Mouse (Mus musculus): ENCODE measurements at regions not wholly inside any gene's neighbourhood (a gene's known extent, or its start where the extent isn't known, plus 50 kb on each side); places are given as distances from the start of the nearest gene placed in this dataset.

DNA sequence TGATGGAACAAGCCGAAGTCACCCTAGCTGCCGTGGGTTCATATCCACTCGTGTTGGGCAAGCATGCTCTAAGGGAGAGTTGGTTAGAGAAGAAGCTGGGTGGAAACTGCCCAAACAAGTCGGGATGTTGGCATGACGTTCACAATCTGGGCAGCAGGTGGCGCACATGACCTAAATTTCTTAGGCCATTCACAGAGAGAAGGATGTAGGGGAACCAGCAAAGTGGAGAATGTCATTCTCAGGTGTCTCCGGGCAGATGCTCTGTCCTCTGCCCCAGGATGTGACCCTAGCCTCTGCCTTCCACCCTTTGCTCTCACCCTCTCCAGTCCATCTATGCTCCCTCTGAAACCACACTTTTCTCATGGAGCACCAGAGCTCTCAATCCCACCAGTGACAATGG lies 63.7 kb upstream of the Arntl start:
- H3K27me3 ChIP-seq (ENCODE audit: control insufficient read depth, insufficient read depth, low read length): no peaks in the 10 kb centered on the region
- H3K36me3 ChIP-seq (ENCODE audit: control insufficient read depth, insufficient read depth, low read length): no peaks in the 10 kb centered on the region
- ATAC-seq (ENCODE audit: low FRiP score) (no peak), DNase-seq (ENCODE audit: low spot score) (peak; percentile 93)
- WGBS: 12% methylated on average over 7 of the region's 7 CpGs
- no peak overlapping the region for H3K27ac ChIP-seq (ENCODE audit: low read depth, low read length)
- no peak overlapping the region for H3K9ac ChIP-seq (ENCODE audit: low read depth, low read length)
- H3K4me1 ChIP-seq (replicated peaks; ENCODE audit: control insufficient read depth, insufficient read depth, low read length): no peaks in the 10 kb centered on the region; the same call in none of the 2 replicates
- no peak overlapping the region for H3K4me2 ChIP-seq (replicated peaks; ENCODE audit: low read depth, low read length)
- H3K4me3 ChIP-seq (ENCODE audit: low read depth, low read length): no peak overlapping the region
- no peaks in the 10 kb centered on the region for H3K9me3 ChIP-seq (ENCODE audit: control insufficient read depth, low read length)

DNA sequence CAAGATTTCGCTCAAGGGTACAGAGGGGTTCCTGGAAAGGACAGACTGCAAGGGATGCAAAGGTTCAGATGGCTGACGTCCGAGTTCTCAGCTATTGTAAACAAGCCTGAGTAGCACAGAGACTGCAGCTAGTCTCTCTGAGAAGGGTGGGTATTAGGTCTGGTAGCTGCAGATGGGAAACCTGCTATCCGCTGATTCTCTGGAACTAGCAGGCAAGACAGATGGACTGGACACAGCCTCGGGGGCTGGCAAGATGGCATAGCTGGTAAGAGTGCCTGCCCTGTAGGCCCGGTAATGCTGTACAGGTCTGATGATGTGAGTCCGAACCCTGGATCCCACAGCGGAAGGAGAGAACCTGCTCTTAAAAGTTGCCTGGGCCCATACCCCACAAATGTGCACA lies 62.2 kb upstream of the Arntl start:
- ATAC-seq (ENCODE audit: low FRiP score): no peak
- no peaks in the 10 kb centered on the region for H3K27me3 ChIP-seq (ENCODE audit: control insufficient read depth, insufficient read depth, low read length)
- 88% methylated on average over 8 of the region's 8 CpGs for WGBS
- H3K4me3 ChIP-seq (ENCODE audit: low read depth, low read length): no peak overlapping the region
- H3K36me3 ChIP-seq (ENCODE audit: control insufficient read depth, insufficient read depth, low read length): no peaks in the 10 kb centered on the region
- no peak for DNase-seq (ENCODE audit: low spot score)
- H3K27ac ChIP-seq (ENCODE audit: low read depth, low read length): no peak overlapping the region
- no peaks in the 10 kb centered on the region for H3K9me3 ChIP-seq (ENCODE audit: control insufficient read depth, low read length)
- no peak overlapping the region for H3K4me2 ChIP-seq (replicated peaks; ENCODE audit: low read depth, low read length)
- no peak overlapping the region for H3K9ac ChIP-seq (ENCODE audit: low read depth, low read length)
- no peaks in the 10 kb centered on the region; the same call in none of the 2 replicates for H3K4me1 ChIP-seq (replicated peaks; ENCODE audit: control insufficient read depth, insufficient read depth, low read length)

DNA sequence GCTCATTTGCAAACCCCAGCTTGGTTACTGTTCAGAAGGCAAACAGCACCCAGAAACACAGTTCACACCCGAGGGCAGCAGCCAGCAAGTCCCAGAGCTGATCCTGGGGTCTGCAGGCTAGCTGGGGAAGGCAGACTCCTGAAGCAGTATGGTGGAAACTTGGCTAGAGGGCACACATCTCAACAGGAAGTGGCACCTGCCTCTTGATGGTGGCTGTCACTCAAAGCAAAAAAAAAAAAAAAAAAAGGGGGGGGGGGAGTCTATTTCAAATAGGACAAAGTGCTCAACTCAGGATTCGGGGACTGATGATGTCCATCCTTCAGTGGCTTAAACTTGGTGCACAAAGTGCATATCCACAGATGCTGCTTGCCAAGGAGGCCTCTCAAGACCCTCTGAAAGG lies 61.2 kb upstream of the Arntl start:
- Histone ChIP-seq H3K9me3 (ENCODE audit: control insufficient read depth, low read length) (no peaks in the 10 kb centered on the region), H3K9ac (ENCODE audit: low read depth, low read length) (no peak overlapping the region), H3K4me3 (ENCODE audit: low read depth, low read length) (no peak overlapping the region), H3K4me1 (replicated peaks; ENCODE audit: control insufficient read depth, insufficient read depth, low read length) (no peaks in the 10 kb centered on the region; the same call in none of the 2 replicates), H3K27me3 (ENCODE audit: control insufficient read depth, insufficient read depth, low read length) (no peaks in the 10 kb centered on the region), H3K4me2 (replicated peaks; ENCODE audit: low read depth, low read length) (no peak overlapping the region), H3K36me3 (ENCODE audit: control insufficient read depth, insufficient read depth, low read length) (no peaks in the 10 kb centered on the region), H3K27ac (ENCODE audit: low read depth, low read length) (no peak overlapping the region)
- WGBS: 74% methylated on average over 2 of the region's 2 CpGs
- no peak for DNase-seq (ENCODE audit: low spot score)
- no peak for ATAC-seq (ENCODE audit: low FRiP score)

DNA sequence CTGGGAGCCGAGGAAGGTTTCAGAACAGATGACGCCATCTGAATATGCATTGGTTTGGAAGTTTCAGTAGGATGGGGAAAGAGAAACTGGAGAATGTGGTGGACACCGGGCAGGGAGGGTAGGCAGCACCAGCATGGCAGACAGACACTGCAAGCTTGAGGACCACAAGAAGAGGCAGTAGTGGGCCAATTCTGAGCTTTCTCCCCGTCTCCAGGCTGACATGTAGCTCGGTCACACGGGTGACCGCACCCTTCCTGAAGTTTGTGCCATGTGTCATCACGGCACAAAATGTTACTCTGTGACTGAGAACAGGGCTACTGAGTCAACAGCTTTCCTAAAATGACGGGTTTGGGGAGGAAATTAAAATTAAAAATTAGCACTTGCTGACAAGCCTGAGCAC lies 60.7 kb upstream of the Arntl start:
- DNase-seq (ENCODE audit: low spot score) (no peak), ATAC-seq (ENCODE audit: low FRiP score) (no peak)
- no peak overlapping the region for H3K9ac ChIP-seq (ENCODE audit: low read depth, low read length)
- H3K9me3 ChIP-seq (ENCODE audit: control insufficient read depth, low read length): no peaks in the 10 kb centered on the region
- whole genome bisulfite sequencing: 87% methylated on average over 9 of the region's 9 CpGs
- no peaks in the 10 kb centered on the region for H3K36me3 ChIP-seq (ENCODE audit: control insufficient read depth, insufficient read depth, low read length)
- H3K27ac ChIP-seq (ENCODE audit: low read depth, low read length): no peak overlapping the region
- no peaks in the 10 kb centered on the region; the same call in none of the 2 replicates for H3K4me1 ChIP-seq (replicated peaks; ENCODE audit: control insufficient read depth, insufficient read depth, low read length)
- H3K4me3 ChIP-seq (ENCODE audit: low read depth, low read length): no peak overlapping the region
- H3K27me3 ChIP-seq (ENCODE audit: control insufficient read depth, insufficient read depth, low read length): no peaks in the 10 kb centered on the region
- no peak overlapping the region for H3K4me2 ChIP-seq (replicated peaks; ENCODE audit: low read depth, low read length)

DNA sequence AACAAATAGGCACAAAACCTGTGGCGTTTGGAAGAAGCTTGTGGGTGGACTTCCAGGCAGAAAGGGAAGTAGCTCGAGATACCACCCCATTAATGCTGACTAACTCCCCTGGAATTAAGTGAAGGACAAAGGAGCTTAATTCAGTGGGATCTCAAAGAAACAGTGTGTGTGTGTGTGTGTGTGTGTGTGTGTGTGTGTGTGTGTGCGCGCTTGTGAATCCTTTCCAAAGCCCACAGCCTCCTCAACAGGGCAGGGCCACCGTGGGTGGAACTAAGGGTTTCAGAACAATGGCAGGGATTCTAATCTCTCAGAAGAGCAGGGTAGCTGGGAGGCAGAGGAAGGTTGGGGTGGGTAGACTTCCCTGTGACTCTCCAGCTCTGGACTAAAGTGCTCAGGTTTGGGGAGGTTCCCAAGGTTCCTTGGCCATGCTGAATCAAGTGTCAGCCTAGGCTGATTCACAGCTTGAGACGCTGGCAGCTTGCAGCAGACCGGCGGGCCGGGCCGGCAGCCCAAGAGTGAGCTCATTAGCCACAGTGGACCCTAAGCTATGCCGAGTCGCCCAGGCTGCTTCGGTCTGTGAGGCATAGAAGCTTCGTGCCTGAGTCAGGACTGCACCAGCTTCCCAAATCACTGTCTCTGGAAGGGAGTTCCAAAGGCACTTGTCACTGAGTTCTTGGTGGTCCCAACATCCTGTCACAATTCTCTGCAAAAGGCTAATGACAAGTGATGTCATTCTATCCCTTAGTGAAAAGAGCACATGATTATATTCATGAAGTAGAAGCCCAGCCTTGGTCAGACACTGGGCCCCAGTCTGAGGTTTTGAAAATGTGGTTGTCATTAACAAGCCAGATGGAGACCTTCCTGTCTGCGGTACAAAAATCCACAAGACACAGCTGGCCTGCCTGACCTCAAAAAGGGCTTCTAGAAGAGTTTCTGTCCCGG lies 59.6 kb upstream of the Arntl start:
- no peak overlapping the region for H3K4me2 ChIP-seq (replicated peaks; ENCODE audit: low read depth, low read length)
- no peaks in the 10 kb centered on the region; the same call in 1 of the 2 replicates for H3K4me1 ChIP-seq (replicated peaks; ENCODE audit: control insufficient read depth, insufficient read depth, low read length)
- DNase-seq (ENCODE audit: low spot score): peak; percentile 52
- peak; percentile 56; the same call in 1 of the 2 replicates for ATAC-seq (ENCODE audit: low FRiP score)
- H3K9me3 ChIP-seq (ENCODE audit: control insufficient read depth, low read length): no peaks in the 10 kb centered on the region
- H3K27me3 ChIP-seq (ENCODE audit: control insufficient read depth, insufficient read depth, low read length): no peaks in the 10 kb centered on the region
- H3K27ac ChIP-seq (ENCODE audit: low read depth, low read length): no peak overlapping the region
- WGBS: 23% methylated on average over 16 of the region's 16 CpGs
- H3K36me3 ChIP-seq (ENCODE audit: control insufficient read depth, insufficient read depth, low read length): no peaks in the 10 kb centered on the region
- H3K9ac ChIP-seq (ENCODE audit: low read depth, low read length): no peak overlapping the region
- H3K4me3 ChIP-seq (ENCODE audit: low read depth, low read length): no peak overlapping the region

DNA sequence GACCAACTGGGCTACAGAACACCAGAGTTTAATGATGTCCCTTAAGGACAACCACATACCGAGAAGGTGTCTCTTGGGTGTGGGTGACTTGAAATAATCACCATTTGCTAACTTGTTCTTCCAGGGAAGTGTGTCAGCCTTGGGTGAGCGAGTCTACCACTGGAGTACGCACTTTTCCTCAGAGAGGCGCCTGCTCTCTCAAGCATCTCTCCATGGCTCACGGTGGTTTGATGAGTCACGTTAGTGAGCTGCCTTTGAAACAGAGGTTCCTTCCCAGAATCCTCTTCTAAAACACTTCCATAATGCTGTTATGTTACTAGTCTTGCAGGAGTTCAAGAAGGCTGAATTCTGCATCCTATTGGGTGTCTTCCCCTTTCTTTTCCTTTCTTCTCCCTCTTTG lies 58.6 kb upstream of the Arntl start:
- H3K27me3 ChIP-seq (ENCODE audit: control insufficient read depth, insufficient read depth, low read length): no peaks in the 10 kb centered on the region
- no peak overlapping the region for H3K4me3 ChIP-seq (ENCODE audit: low read depth, low read length)
- no peaks in the 10 kb centered on the region for H3K9me3 ChIP-seq (ENCODE audit: control insufficient read depth, low read length)
- 89% methylated on average over 6 of the region's 6 CpGs for WGBS
- no peak overlapping the region for H3K27ac ChIP-seq (ENCODE audit: low read depth, low read length)
- H3K9ac ChIP-seq (ENCODE audit: low read depth, low read length): no peak overlapping the region
- DNase-seq (ENCODE audit: low spot score) (no peak), ATAC-seq (ENCODE audit: low FRiP score) (no peak)
- H3K36me3 ChIP-seq (ENCODE audit: control insufficient read depth, insufficient read depth, low read length): no peaks in the 10 kb centered on the region
- no peak overlapping the region for H3K4me2 ChIP-seq (replicated peaks; ENCODE audit: low read depth, low read length)
- no peaks in the 10 kb centered on the region; the same call in 1 of the 2 replicates for H3K4me1 ChIP-seq (replicated peaks; ENCODE audit: control insufficient read depth, insufficient read depth, low read length)

DNA sequence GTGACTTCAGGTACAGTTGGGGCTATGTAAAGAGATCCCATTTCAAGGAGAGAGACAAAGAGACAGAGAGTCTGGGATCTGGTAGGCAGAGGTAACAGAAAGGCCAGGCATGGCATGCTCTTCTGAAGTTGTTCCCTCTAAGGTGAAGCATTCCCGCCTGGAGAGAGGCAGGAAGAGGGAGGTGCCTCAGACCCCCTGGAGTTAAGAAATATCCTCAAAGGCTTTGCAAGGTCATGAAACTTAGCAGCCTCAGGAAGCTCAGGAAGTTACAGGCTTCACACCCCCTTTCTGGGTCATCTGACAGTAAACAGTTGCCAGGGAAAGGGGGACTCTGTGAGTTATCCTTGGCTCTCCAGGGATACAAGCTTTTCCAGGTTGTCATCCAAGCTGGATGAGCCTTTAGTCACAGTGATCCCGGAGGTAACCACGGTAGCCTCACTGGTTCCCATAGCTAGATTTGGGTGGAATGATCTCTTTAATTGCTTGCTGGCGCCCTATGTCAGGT lies 57.2 kb upstream of the Arntl start:
- no peaks in the 10 kb centered on the region; the same call in 1 of the 2 replicates for H3K4me1 ChIP-seq (replicated peaks; ENCODE audit: control insufficient read depth, insufficient read depth, low read length)
- H3K27ac ChIP-seq (ENCODE audit: low read depth, low read length): no peak overlapping the region
- no peaks in the 10 kb centered on the region for H3K36me3 ChIP-seq (ENCODE audit: control insufficient read depth, insufficient read depth, low read length)
- ATAC-seq (ENCODE audit: low FRiP score) (no peak), DNase-seq (ENCODE audit: low spot score) (no peak)
- no peaks in the 10 kb centered on the region for H3K27me3 ChIP-seq (ENCODE audit: control insufficient read depth, insufficient read depth, low read length)
- H3K4me3 ChIP-seq (ENCODE audit: low read depth, low read length): no peak overlapping the region
- H3K9ac ChIP-seq (ENCODE audit: low read depth, low read length): no peak overlapping the region
- WGBS: 81% methylated on average over 4 of the region's 4 CpGs
- no peaks in the 10 kb centered on the region for H3K9me3 ChIP-seq (ENCODE audit: control insufficient read depth, low read length)
- H3K4me2 ChIP-seq (replicated peaks; ENCODE audit: low read depth, low read length): no peak overlapping the region

DNA sequence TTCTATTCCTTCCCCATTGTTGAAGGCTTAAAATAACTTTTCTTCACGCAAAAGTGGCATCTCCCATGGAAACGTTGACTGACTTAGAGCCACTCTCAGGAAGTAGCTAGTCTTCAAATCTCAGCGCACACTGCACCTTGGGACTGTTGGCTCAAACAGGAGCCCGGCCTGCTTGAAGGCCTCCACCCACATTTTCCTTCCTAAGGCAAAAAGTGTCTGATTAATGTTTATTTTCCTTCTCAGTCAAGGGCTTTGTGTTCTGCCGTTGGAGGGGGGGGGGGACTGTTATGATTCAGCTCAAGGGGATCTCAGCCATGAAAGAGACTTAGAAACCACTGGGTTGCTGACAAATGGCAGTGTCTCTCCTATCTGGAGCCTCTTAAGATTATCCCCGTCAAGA lies 56.5 kb upstream of the Arntl start:
- Histone ChIP-seq H3K27me3 (ENCODE audit: control insufficient read depth, insufficient read depth, low read length) (no peaks in the 10 kb centered on the region), H3K9me3 (ENCODE audit: control insufficient read depth, low read length) (no peaks in the 10 kb centered on the region), H3K4me3 (ENCODE audit: low read depth, low read length) (no peak overlapping the region), H3K36me3 (ENCODE audit: control insufficient read depth, insufficient read depth, low read length) (no peaks in the 10 kb centered on the region), H3K9ac (ENCODE audit: low read depth, low read length) (no peak overlapping the region), H3K4me2 (replicated peaks; ENCODE audit: low read depth, low read length) (no peak overlapping the region), H3K4me1 (replicated peaks; ENCODE audit: control insufficient read depth, insufficient read depth, low read length) (no peaks in the 10 kb centered on the region; the same call in 1 of the 2 replicates), H3K27ac (ENCODE audit: low read depth, low read length) (no peak overlapping the region)
- WGBS: 66% methylated on average over 6 of the region's 6 CpGs
- ATAC-seq (ENCODE audit: low FRiP score) (no peak), DNase-seq (ENCODE audit: low spot score) (no peak)

DNA sequence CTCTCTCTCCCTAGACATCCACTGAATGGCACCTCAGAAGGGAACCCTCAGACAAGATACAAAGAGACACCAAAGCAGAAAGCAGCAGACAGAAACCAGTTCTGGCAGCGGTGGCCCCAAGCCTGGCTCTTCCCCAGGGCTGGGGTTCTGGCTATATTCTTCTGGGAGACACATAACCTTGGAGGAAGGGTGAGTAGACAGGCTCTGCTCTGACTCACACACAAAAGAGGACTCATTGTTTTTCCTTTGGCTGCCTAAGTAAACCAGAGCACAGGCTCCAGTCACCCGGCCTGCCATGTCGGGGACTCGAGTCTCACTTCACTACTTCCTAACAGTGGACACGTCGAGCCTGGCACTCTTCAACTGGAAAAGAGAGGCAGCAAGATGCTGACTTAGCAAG lies 55.8 kb upstream of the Arntl start:
- no peak overlapping the region for H3K4me2 ChIP-seq (replicated peaks; ENCODE audit: low read depth, low read length)
- H3K27ac ChIP-seq (ENCODE audit: low read depth, low read length): peak overlapping the region; percentile 13; the same call in 1 of the 2 replicates
- H3K4me3 ChIP-seq (ENCODE audit: low read depth, low read length): no peak overlapping the region
- H3K36me3 ChIP-seq (ENCODE audit: control insufficient read depth, insufficient read depth, low read length): no peaks in the 10 kb centered on the region
- H3K9me3 ChIP-seq (ENCODE audit: control insufficient read depth, low read length): no peaks in the 10 kb centered on the region
- H3K4me1 ChIP-seq (replicated peaks; ENCODE audit: control insufficient read depth, insufficient read depth, low read length): no peaks in the 10 kb centered on the region; the same call in 1 of the 2 replicates
- no peaks in the 10 kb centered on the region for H3K27me3 ChIP-seq (ENCODE audit: control insufficient read depth, insufficient read depth, low read length)
- 62% methylated on average over 6 of the region's 6 CpGs for WGBS
- no peak for ATAC-seq (ENCODE audit: low FRiP score)
- H3K9ac ChIP-seq (ENCODE audit: low read depth, low read length): no peak overlapping the region
- DNase-seq (ENCODE audit: low spot score): no peak
